Mouse (Mus musculus): Measurements from ENCODE around the gene Hoxc10. TPM values are rescaled to one million over a fixed set of nuclear protein-coding genes. Genes with fewer than 3 reads are reported as not detected.

Hoxc10 gene
- polyA plus RNA-seq (2015; fragmentation: Nextera tagmentation; extraction: Ambion mirVana): not detected in 2 replicates

- 0 out of 2 replicates have a peak, but pooled peaks have one; percentile 17 for ATAC-seq (ENCODE audit: low FRiP score)
- Histone ChIP-seq H3K9me3 (no peaks in the 10 kb centered on the region), H3K4me1 (replicated peaks) (peaks cover 8% of the 10 kb centered on the region), H3K4me2 (0 out of 2 replicates have a peak within 1 kb of the TSS, but pooled peaks have one; percentile 29), H3K27me3 (peaks cover 98% of the 10 kb centered on the region), H3K36me3 (no peaks in the 10 kb centered on the region), H3K9ac (no peak within 1 kb of the TSS), H3K27ac (no peak within 1 kb of the TSS), H3K4me3 (no peak within 1 kb of the TSS)
- 2% methylated on average over 27 of the region's 27 CpGs for WGBS
These were observed at the start of gene Hoxc10 for GRCm38 (mm10) chr15:102966776-102967311. Hoxc10 (plus strand) TSS chr15:102966796.

DNA sequence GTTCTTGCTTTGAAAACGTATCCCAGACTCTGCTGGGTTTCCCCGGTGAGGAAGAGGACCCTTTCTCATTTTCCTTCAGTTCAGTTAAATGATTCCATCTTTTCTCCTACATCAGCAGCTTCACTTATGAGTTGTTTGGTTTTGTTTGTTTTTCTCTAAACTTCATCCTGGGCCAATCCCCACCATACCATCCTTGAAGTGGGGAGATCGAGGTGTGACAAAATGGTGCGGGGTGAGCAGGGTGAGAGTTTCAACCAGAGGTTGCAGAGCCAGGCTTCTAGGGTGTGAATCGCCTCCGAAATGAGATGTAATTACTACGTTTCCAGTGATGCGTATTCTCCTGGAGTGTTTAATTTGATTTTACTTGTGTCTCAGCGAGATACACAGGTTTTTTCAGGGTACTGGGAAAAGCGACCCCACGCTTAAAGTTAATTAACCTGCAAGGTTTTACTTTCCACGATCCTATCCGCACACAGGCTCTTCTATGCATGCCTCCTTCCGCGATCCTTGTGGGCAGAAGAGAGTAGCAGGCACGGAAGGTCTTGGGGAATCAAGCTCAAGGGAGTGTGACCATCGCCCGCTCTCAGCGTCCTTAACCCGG lies 48.5 kb upstream of the Hoxc10 start:
- no peak overlapping the region for H3K9ac ChIP-seq
- no peak overlapping the region for H3K4me2 ChIP-seq
- H3K27ac ChIP-seq: no peak overlapping the region
- under 1% methylated on average over 20 of the region's 20 CpGs for WGBS
- no peak overlapping the region for H3K4me3 ChIP-seq
- H3K27me3 ChIP-seq: peaks cover 96% of the 10 kb centered on the region
- peaks cover 2% of the 10 kb centered on the region; the same call in 1 of the 2 replicates for H3K4me1 ChIP-seq (replicated peaks)
- ATAC-seq (ENCODE audit: low FRiP score): no peak
- no peaks in the 10 kb centered on the region for H3K36me3 ChIP-seq
- no peaks in the 10 kb centered on the region for H3K9me3 ChIP-seq

DNA sequence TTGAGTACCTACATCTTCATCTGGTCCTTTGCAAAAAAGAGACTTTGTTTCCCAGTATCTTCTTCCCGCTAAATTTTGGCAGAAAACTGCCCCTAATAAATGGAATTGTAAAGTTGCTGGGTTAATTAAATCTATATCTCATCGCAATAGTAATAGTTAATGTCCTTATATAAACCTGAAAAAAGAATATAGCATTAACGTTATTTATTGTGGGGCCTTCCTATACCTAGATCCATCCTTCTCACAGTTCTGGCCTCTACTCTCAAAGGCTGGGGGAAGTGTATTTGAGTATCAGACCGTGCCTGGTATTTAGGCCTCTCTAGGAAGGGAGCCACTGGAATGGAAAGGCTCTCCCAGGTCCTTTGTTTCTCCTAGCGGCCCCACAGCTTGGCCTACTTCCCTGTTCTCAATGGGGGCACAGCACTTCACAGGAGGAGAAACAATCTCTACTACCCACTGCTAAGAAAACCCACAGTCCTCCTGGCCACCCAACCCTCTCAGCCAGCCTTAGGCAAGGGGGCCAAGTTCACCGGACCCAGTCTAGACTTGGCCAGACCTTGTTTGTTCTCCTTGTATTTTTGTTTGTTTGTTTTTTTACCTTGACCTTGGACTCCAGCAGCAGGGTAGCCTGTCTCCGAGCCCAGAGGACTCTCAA lies 47.9 kb upstream of the Hoxc10 start:
- Histone ChIP-seq H3K36me3 (no peaks in the 10 kb centered on the region), H3K4me3 (no peak overlapping the region), H3K9me3 (no peaks in the 10 kb centered on the region), H3K4me1 (replicated peaks) (peaks cover 2% of the 10 kb centered on the region; the same call in 1 of the 2 replicates), H3K4me2 (no peak overlapping the region), H3K27me3 (peaks cover 96% of the 10 kb centered on the region), H3K27ac (no peak overlapping the region), H3K9ac (no peak overlapping the region)
- no peak for ATAC-seq (ENCODE audit: low FRiP score)
- 2% methylated on average over 7 of the region's 7 CpGs for WGBS

- Histone ChIP-seq H3K27ac (no peak overlapping the region), H3K27me3 (peaks cover 98% of the 10 kb centered on the region), H3K9ac (no peak overlapping the region), H3K4me2 (no peak overlapping the region), H3K4me3 (no peak overlapping the region), H3K36me3 (no peaks in the 10 kb centered on the region), H3K4me1 (replicated peaks) (peaks cover 2% of the 10 kb centered on the region; the same call in 1 of the 2 replicates), H3K9me3 (no peaks in the 10 kb centered on the region)
- ATAC-seq (ENCODE audit: low FRiP score): no peak
- 3% methylated on average over 12 of the region's 12 CpGs for WGBS
These were observed 47.0 kb upstream of the Hoxc10 start for GRCm38 (mm10) chr15:102919336-102920180.

DNA sequence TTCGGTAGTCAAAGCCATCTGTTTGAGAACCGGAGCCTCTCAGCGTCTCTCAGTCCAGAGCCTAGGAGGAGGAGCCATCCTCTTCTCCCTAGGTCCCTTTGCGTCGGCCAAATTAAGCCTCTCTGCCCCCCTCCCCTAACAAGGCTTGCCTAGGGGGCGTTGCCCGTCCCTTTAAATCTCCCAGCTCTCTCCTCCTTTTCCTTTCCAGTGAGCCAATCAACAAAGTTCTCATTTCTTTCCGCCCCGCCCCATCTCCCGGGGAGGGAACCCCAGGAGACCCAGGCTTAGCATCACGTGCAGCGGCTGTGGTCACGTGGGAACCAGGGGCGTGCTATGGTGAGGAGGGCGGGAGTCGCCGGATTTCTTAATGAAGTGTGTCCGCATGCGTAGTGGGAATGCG lies 46.0 kb upstream of the Hoxc10 start:
- no peak overlapping the region for H3K27ac ChIP-seq
- H3K4me3 ChIP-seq: no peak overlapping the region
- WGBS: under 1% methylated on average over 20 of the region's 20 CpGs
- no peaks in the 10 kb centered on the region for H3K36me3 ChIP-seq
- peak; percentile 57; the same call in 1 of the 2 replicates for ATAC-seq (ENCODE audit: low FRiP score)
- H3K9me3 ChIP-seq: no peaks in the 10 kb centered on the region
- H3K27me3 ChIP-seq: peaks cover 99% of the 10 kb centered on the region
- H3K9ac ChIP-seq: no peak overlapping the region
- peaks cover 2% of the 10 kb centered on the region; the same call in 1 of the 2 replicates for H3K4me1 ChIP-seq (replicated peaks)
- H3K4me2 ChIP-seq: peak overlapping the region; percentile 23

DNA sequence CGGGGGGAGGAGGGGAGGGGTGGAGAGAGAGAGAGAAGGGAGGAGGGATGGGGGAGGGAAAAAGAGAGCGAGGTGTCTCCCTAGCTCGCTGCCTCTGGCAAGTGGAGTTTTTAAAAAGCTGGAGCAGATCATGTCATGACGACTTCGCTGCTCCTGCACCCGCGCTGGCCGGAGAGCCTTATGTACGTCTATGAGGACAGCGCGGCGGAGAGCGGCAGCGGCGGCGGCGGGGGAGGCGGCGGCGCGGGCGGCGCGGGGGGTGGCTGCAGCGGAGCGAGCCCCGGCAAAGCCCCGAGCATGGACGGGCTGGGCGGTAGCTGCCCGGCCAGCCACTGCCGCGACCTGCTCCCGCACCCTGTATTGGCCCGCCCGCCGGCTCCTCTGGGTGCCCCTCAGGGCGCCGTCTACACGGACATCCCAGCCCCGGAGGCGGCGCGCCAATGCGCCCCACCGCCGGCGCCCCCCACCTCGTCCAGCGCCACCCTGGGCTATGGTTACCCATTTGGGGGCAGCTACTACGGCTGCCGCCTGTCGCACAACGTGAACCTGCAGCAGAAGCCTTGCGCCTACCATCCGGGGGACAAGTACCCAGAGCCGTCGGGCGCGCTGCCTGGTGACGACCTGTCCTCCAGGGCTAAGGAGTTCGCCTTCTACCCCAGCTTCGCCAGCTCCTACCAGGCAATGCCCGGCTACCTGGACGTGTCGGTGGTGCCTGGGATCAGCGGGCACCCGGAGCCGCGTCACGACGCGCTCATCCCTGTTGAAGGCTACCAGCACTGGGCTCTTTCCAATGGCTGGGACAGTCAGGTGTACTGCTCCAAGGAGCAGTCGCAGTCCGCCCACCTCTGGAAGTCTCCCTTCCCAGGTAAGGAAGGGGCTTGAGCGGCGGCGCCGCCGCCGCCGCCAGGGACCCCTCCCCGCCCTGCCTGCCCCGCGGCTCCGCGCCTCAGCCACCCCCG lies 45.3 kb upstream of the Hoxc10 start, which contains the start of gene Hoxc13:
Gene Hoxc13, plus strand, starts transcription at position 51 of the 959 bp plus-strand sequence.
- no peaks in the 10 kb centered on the region for H3K9me3 ChIP-seq
- 0 out of 2 replicates have a peak within 1 kb of the TSS, but pooled peaks have one; percentile 5 for H3K4me3 ChIP-seq
- no peak for ATAC-seq (ENCODE audit: low FRiP score)
- H3K4me2 ChIP-seq: peak within 1 kb of the TSS; percentile 23
- H3K9ac ChIP-seq: no peak within 1 kb of the TSS
- H3K36me3 ChIP-seq: no peaks in the 10 kb centered on the region
- H3K4me1 ChIP-seq (replicated peaks): peaks cover 2% of the 10 kb centered on the region; the same call in 1 of the 2 replicates
- under 1% methylated on average over 72 of the region's 88 CpGs for WGBS
- peaks cover 99% of the 10 kb centered on the region for H3K27me3 ChIP-seq
- no peak within 1 kb of the TSS for H3K27ac ChIP-seq

GRCm38 (mm10) chr15:102922012-102922362 lies 44.6 kb upstream of the Hoxc10 start:
- Histone ChIP-seq H3K36me3 (no peaks in the 10 kb centered on the region), H3K9ac (no peak overlapping the region), H3K4me3 (no peak overlapping the region), H3K4me1 (replicated peaks) (peaks cover 2% of the 10 kb centered on the region; the same call in 1 of the 2 replicates), H3K27me3 (peaks cover 99% of the 10 kb centered on the region), H3K27ac (no peak overlapping the region), H3K4me2 (no peak overlapping the region), H3K9me3 (no peaks in the 10 kb centered on the region)
- no peak for ATAC-seq (ENCODE audit: low FRiP score)
- 0% methylated on average over 19 of the region's 24 CpGs for WGBS

DNA sequence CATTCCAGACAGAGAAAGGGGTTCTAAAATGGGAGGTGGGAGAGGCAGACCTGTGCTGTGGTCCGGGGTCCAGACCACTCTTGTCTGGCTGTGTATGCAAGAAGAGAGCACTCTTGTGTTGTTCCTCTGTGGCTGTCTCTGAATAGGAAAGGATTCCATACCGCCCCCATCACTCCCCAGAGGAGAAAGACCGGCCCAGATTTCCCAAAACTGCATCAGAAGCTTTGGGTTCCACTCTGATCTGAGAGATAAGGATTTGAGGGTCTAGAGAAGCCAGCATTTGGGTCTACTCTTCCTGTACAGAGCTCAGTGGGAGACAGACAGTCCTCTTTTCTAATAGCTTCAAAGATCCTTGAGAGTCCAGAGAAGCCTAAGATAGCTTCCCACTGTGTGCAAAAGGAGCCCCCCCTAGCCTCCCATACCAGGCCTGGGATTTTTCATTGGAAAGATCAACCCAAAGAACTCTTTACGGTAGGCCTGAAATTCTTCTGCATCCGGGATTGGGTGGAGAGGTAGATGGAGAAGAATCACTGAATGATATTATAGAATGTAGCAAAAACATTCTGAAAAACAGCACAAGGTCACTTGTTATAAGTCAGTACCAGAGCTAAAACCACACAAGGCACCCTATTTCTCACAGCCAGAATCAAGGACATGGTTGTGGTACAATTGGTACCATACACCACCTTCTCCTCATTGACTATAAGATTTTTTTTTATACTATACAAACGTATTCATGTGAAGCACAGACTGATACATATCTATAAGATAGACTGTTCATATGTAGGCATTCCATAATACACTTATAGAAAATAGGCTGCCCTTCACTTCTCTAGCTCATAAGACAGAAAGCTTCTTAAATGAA lies 43.7 kb upstream of the Hoxc10 start:
- Histone ChIP-seq H3K9me3 (no peaks in the 10 kb centered on the region), H3K36me3 (no peaks in the 10 kb centered on the region), H3K27ac (no peak overlapping the region), H3K4me1 (replicated peaks) (peaks cover 2% of the 10 kb centered on the region; the same call in 1 of the 2 replicates), H3K9ac (no peak overlapping the region), H3K4me3 (no peak overlapping the region), H3K4me2 (no peak overlapping the region), H3K27me3 (peaks cover 99% of the 10 kb centered on the region)
- ATAC-seq (ENCODE audit: low FRiP score): no peak
- 12% methylated on average over 6 of the region's 6 CpGs for WGBS

DNA sequence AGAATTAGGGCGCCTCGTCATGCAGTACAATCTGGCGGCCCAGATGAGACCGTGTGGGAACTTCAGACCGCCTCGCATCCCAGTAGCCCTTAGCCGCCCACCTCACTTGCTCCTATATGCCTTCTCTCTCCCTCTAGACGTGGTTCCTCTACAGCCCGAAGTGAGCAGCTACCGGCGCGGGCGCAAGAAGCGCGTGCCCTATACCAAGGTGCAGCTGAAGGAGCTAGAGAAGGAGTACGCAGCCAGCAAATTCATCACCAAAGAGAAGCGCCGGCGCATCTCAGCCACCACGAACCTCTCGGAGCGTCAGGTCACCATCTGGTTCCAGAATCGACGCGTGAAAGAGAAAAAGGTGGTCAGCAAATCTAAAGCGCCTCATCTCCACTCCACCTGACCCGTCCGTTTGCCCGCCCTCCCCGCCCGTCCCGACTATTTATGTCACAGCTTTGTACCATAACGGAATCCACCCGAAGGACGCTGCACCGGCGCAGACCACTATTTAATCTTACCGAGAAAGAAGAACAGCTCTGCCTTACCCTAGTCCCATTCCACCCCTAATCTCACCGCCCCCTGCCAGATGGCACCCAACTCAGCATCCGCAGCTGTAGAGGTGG lies 39.5 kb upstream of the Hoxc10 start:
- Histone ChIP-seq H3K4me1 (replicated peaks) (no peaks in the 10 kb centered on the region), H3K27ac (no peak overlapping the region), H3K36me3 (no peaks in the 10 kb centered on the region), H3K4me2 (no peak overlapping the region), H3K9me3 (no peaks in the 10 kb centered on the region), H3K27me3 (peaks cover 99% of the 10 kb centered on the region), H3K4me3 (no peak overlapping the region), H3K9ac (no peak overlapping the region)
- no peak for ATAC-seq (ENCODE audit: low FRiP score)
- WGBS: 1% methylated on average over 40 of the region's 40 CpGs

- ATAC-seq (ENCODE audit: low FRiP score): no peak
- under 1% methylated on average over 23 of the region's 23 CpGs for WGBS
- no peak overlapping the region for H3K4me3 ChIP-seq
- H3K4me1 ChIP-seq (replicated peaks): no peaks in the 10 kb centered on the region
- H3K4me2 ChIP-seq: no peak overlapping the region
- H3K27me3 ChIP-seq: peaks cover 100% of the 10 kb centered on the region
- H3K36me3 ChIP-seq: no peaks in the 10 kb centered on the region
- H3K9me3 ChIP-seq: no peaks in the 10 kb centered on the region
- H3K9ac ChIP-seq: no peak overlapping the region
- H3K27ac ChIP-seq: no peak overlapping the region
These were observed 34.8 kb upstream of the Hoxc10 start for GRCm38 (mm10) chr15:102931706-102932358.

All from hindbrain, embryonic 13.5 days (tissue).